ENCODE assay signal across 11 mouse cellular contexts in the genomic region with DNA sequence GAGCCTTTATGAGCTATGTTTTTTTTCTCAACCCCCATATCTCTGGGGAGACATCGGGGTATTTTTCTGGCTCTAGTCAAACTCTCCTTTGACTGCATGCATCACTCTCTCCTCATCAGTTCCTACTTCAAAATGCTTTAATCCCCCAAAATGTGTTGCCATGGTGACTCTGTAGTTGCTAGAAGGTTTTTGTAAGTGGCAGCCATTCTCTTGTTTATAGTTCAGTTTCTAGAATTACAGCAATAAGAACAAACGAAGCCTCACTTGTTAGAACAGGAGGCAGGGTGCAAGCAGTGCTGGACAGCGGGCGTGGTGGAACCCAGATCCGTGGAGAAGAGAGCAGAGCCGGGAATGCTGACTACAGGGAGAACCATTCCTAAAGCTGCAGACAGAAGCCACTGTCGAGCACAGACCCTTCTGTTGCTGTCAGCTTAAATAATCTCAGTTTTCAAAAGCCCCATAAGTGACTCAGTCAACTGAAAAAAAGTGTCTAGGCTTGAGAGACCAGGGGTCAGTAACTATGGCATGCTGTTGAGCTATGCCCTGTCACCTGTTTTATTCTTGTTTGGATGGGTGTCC.
DNase-seq lines count a peak whose midpoint lies in the region; ATAC-seq and TF ChIP-seq lines count a peak whose summit lies in the region.
"Had no signal": no experiment of that assay in that cellular context is flagged by ENCODE, and none has a peak within 500 bp of the region (broad histone marks: within the 10 kb centered on the region; RNA-seq: fewer than 3 reads in every experiment).

No protein-coding gene starts in this region.

- no peak overlapping the region for H3K4me2 ChIP-seq in hindbrain, embryonic 16.5 days (ENCODE audit: low read length)
- H3K4me2 ChIP-seq in hindbrain, embryonic 13.5 days = no peak overlapping the region
- no peak overlapping the region for H3K4me2 ChIP-seq in lung, embryonic 14.5 days
- H3K4me2 ChIP-seq in intestine, postnatal 0 days (replicated peaks; ENCODE audit: low read depth) = no peak overlapping the region
- H3K4me2 ChIP-seq: liver, embryonic 11.5 days had no signal

- no peaks in the 10 kb centered on the region for H3K4me1 ChIP-seq in hindbrain, embryonic 16.5 days (ENCODE audit: control insufficient read depth, insufficient read depth, low read depth, low read length)
- no peaks in the 10 kb centered on the region for H3K4me1 ChIP-seq in hindbrain, embryonic 13.5 days (replicated peaks)
- 0 out of 2 replicates have a peak, but pooled peaks cover 2% of the 10 kb centered on the region for H3K4me1 ChIP-seq in lung, embryonic 14.5 days (ENCODE audit: insufficient read depth)
- H3K4me1 ChIP-seq in cortical plate, adult 2 months (ENCODE audit: control insufficient read depth, insufficient read depth, low read length) = peaks cover 5% of the 10 kb centered on the region; the same call in 1 of the 2 replicates
- no peaks in the 10 kb centered on the region for H3K4me1 ChIP-seq in intestine, postnatal 0 days (replicated peaks; ENCODE audit: control insufficient read depth, insufficient read depth, low read length)

- H3K9ac ChIP-seq in hindbrain, embryonic 16.5 days (ENCODE audit: low read depth, low read length) = no peak overlapping the region
- no peak overlapping the region for H3K9ac ChIP-seq in hindbrain, embryonic 13.5 days
- H3K9ac ChIP-seq in lung, embryonic 14.5 days = no peak overlapping the region
- H3K9ac ChIP-seq in intestine, postnatal 0 days (ENCODE audit: low read depth, low read length) = no peak overlapping the region

- peak; percentile 34 for DNase-seq in lung, embryonic 14.5 days
- no peak for DNase-seq in lung, postnatal 4 days
- DNase-seq in brain, adult 2 months (ENCODE audit: low read depth, low spot score) = peak; percentile 61
- DNase-seq: adrenal gland, postnatal 36 days; heart, adult 11 months had no signal

- no peaks in the 10 kb centered on the region for H3K36me3 ChIP-seq in hindbrain, embryonic 16.5 days (ENCODE audit: control insufficient read depth, insufficient read depth, low read length)
- no peaks in the 10 kb centered on the region for H3K36me3 ChIP-seq in hindbrain, embryonic 13.5 days
- H3K36me3 ChIP-seq in lung, embryonic 14.5 days (ENCODE audit: insufficient read depth) = no peaks in the 10 kb centered on the region
- H3K36me3 ChIP-seq in intestine, postnatal 0 days (ENCODE audit: control insufficient read depth, insufficient read depth) = no peaks in the 10 kb centered on the region

- H3K27ac ChIP-seq in hindbrain, embryonic 16.5 days (ENCODE audit: low read depth, low read length) = no peak overlapping the region
- H3K27ac ChIP-seq in hindbrain, embryonic 13.5 days = no peak overlapping the region
- no peak overlapping the region for H3K27ac ChIP-seq in lung, embryonic 14.5 days (ENCODE audit: low read depth)
- peak overlapping the region; percentile 27; the same call in 1 of the 2 replicates for H3K27ac ChIP-seq in cortical plate, adult 2 months (ENCODE audit: insufficient read depth, low read length)
- H3K27ac ChIP-seq in intestine, postnatal 0 days (ENCODE audit: low read depth, low read length) = no peak overlapping the region

- no peak overlapping the region for H3K4me3 ChIP-seq in hindbrain, embryonic 16.5 days (ENCODE audit: low read length)
- H3K4me3 ChIP-seq in hindbrain, embryonic 13.5 days = no peak overlapping the region
- no peak overlapping the region for H3K4me3 ChIP-seq in lung, embryonic 14.5 days (ENCODE audit: low read depth, low read length)
- no peak overlapping the region for H3K4me3 ChIP-seq in cortical plate, adult 2 months (ENCODE audit: insufficient read depth, low read length)
- H3K4me3 ChIP-seq in intestine, postnatal 0 days (ENCODE audit: low read depth, low read length) = no peak overlapping the region

- WGBS in hindbrain, embryonic 16.5 days = 48% methylated on average over 7 of the region's 7 CpGs
- 54% methylated on average over 7 of the region's 7 CpGs for WGBS in hindbrain, embryonic 13.5 days
- 38% methylated on average over 7 of the region's 7 CpGs for WGBS in lung, embryonic 14.5 days
- WGBS in intestine, postnatal 0 days = 54% methylated on average over 7 of the region's 7 CpGs

- TF ChIP-seq CTCF in lung, embryonic 14.5 days (IDR thresholded peaks at IDR 0.05; ENCODE audit: low read depth) = no peak
- TF ChIP-seq CTCF in cortical plate, adult 2 months (IDR thresholded peaks at IDR 0.05; ENCODE audit: extremely low read depth, insufficient read depth, low read length) = no peak
- no peak for TF ChIP-seq CTCF in intestine, postnatal 0 days (IDR thresholded peaks at IDR 0.05; ENCODE audit: low read depth)

- TF ChIP-seq POLR2A in cortical plate, adult 2 months (IDR thresholded peaks at IDR 0.05; ENCODE audit: extremely low read depth, insufficient read depth, low read length) = no peak

- no peaks in the 10 kb centered on the region for H3K27me3 ChIP-seq in hindbrain, embryonic 16.5 days (replicated peaks; ENCODE audit: control insufficient read depth, insufficient read depth, low read length)
- H3K27me3 ChIP-seq in hindbrain, embryonic 13.5 days = no peaks in the 10 kb centered on the region
- no peaks in the 10 kb centered on the region for H3K27me3 ChIP-seq in lung, embryonic 14.5 days (ENCODE audit: insufficient read depth, low read length)
- no peaks in the 10 kb centered on the region for H3K27me3 ChIP-seq in intestine, postnatal 0 days (replicated peaks; ENCODE audit: control insufficient read depth, insufficient read depth, low read length)

- ATAC-seq in hindbrain, embryonic 16.5 days = 0 out of 2 replicates have a peak, but pooled peaks have one; percentile 30
- ATAC-seq in hindbrain, embryonic 13.5 days (ENCODE audit: low FRiP score) = no peak
- peak; percentile 45; the same call in 1 of the 2 replicates for ATAC-seq in lung, embryonic 14.5 days (ENCODE audit: insufficient read depth)
- ATAC-seq in intestine, postnatal 0 days = no peak
- ATAC-seq: CD4-positive, CD25-positive, alpha-beta regulatory T cell, adult 4 months had no signal

- no peaks in the 10 kb centered on the region; the same call in 1 of the 2 replicates for H3K9me3 ChIP-seq in hindbrain, embryonic 16.5 days (ENCODE audit: control insufficient read depth, low read length)
- H3K9me3 ChIP-seq in hindbrain, embryonic 13.5 days = no peaks in the 10 kb centered on the region
- H3K9me3 ChIP-seq in lung, embryonic 14.5 days (ENCODE audit: low read depth, low read length) = no peaks in the 10 kb centered on the region
- H3K9me3 ChIP-seq in intestine, postnatal 0 days (ENCODE audit: control insufficient read depth) = no peaks in the 10 kb centered on the region

Comparison
In these comparisons a context has a peak if more than half of its experiments do, and no peak if none do; other contexts are left out.
1. ATAC-seq: peak in hindbrain, embryonic 16.5 days (single experiment) and lung, embryonic 14.5 days (single experiment); none in hindbrain, embryonic 13.5 days (single experiment) and intestine, postnatal 0 days (single experiment).
2. DNase-seq: peak in lung, embryonic 14.5 days (single experiment) and brain, adult 2 months (single experiment); none in lung, postnatal 4 days (0 of 2).